Mouse (Mus musculus) testis, adult 2 months (tissue): ENCODE measurements around the gene Kcnt1.

Experiments
- CTCF ChIP-seq: fragments of 200-500 bp; IDR thresholded peaks from 2 replicates; pipeline ENCODE4 v1.5.1; 2012; ENCODE audit warnings: low read depth, mild to moderate bottlenecking, inconsistent platforms, low read length, moderate library complexity; ENCODE audit not compliant: control insufficient read depth, insufficient read depth, insufficient replicate concordance
- POLR2A ChIP-seq: fragments of 200-500 bp; IDR thresholded peaks from 2 replicates; pipeline ENCODE4 v1.6.1; 2012; ENCODE audit warnings: low read depth, mild to moderate bottlenecking, inconsistent platforms, low read length, moderate library complexity; ENCODE audit not compliant: control insufficient read depth

DNA sequence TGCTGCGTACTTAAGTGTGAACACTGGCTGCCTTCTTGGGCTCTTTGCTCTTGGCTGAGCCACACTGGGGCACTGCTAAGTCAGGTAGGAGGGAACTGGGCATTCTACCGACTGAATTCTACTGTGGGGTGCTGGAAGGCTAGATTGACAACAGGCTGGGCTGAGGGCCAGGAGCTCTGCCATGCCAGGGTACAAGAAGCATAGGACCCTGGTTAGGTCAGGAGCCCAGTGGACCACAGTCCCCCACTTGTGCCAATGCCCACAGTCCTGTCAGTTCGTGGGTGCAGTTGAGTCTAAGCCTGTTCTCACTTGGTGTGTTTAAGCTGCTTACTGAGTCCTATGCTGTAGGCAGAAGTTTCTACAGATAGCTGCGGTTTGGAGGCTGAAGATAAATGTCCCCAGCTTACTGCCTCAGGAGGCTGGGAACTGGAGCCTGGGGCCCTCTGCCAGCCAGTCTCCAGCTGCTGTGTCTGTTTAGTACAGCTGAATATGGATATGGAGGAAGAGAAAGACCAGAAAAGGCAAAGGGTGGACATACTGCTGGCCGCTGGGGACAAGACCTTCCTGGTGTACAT lies 751 bp upstream of the Kcnt1 start:
- TF ChIP-seq POLR2A (no peak), CTCF (no peak)
